Mouse (Mus musculus) ES-Bruce4 (cell line): ENCODE measurements around the gene Tmem216. TPM values are rescaled to one million over a fixed set of nuclear protein-coding genes. Genes with fewer than 3 reads are reported as not detected.

Experiments
- H3K27ac ChIP-seq: 2 replicates; pipeline ENCODE4 v1.5.1; 2012; ENCODE audit warnings: low read length, inconsistent platforms; ENCODE audit not compliant: insufficient read depth
- H3K27me3 ChIP-seq: 2 replicates; pipeline ENCODE4 v1.6.1; 2012; ENCODE audit warnings: mild to moderate bottlenecking, low read length, inconsistent platforms; ENCODE audit not compliant: control insufficient read depth, poor library complexity, insufficient read depth, severe bottlenecking
- H3K36me3 ChIP-seq: 2 replicates; pipeline ENCODE4 v1.6.1; 2012; ENCODE audit warnings: inconsistent platforms, mild to moderate bottlenecking, low read length, moderate library complexity; ENCODE audit not compliant: control insufficient read depth, poor library complexity, insufficient read depth, severe bottlenecking
- H3K4me1 ChIP-seq: one replicate; pipeline ENCODE4 v1.8.1; 2011; ENCODE audit warnings: low read length; ENCODE audit not compliant: control insufficient read depth, insufficient read depth
- H3K4me3 ChIP-seq: 2 replicates; pipeline ENCODE4 v1.5.1; 2011; ENCODE audit warnings: low read depth, mild to moderate bottlenecking, low read length
- H3K9ac ChIP-seq: 2 replicates; pipeline ENCODE4 v1.6.1; 2012; ENCODE audit warnings: low read depth, mild to moderate bottlenecking, inconsistent platforms; ENCODE audit not compliant: poor library complexity, severe bottlenecking
- H3K9me3 ChIP-seq: replicated peaks from 2 replicates; pipeline ENCODE4 v1.6.1; 2012; ENCODE audit warnings: mild to moderate bottlenecking, low read length, inconsistent platforms; ENCODE audit not compliant: control insufficient read depth, poor library complexity, insufficient read depth, severe bottlenecking
- CTCF ChIP-seq: IDR thresholded peaks from one replicate; pipeline ENCODE4 v1.8.1; 2011; ENCODE audit warnings: low read depth, low read length
- EP300 ChIP-seq: IDR thresholded peaks from 2 replicates; pipeline ENCODE4 v1.6.1; 2011; ENCODE audit warnings: low read depth, low read length; ENCODE audit not compliant: insufficient read depth
- POLR2A ChIP-seq: IDR thresholded peaks from one replicate; pipeline ENCODE4 v1.8.1; 2011; ENCODE audit warnings: low read length; ENCODE audit not compliant: insufficient read depth
- polyA plus RNA-seq: library from polyadenylated mRNA; stranded (reverse); fragments of >200 nt; gene quantifications from 2 replicates; pipeline ENCODE4 v1.2.4, GENCODE M21; 2011; ENCODE audit warnings: low read depth; ENCODE audit not compliant: missing spikeins, insufficient read depth, insufficient read length

Gene Tmem216
- polyA plus RNA-seq, 1 experiment, result 12.2 TPM

- Histone ChIP-seq H3K27ac (no peak overlapping the region), H3K4me1 (no peaks in the 10 kb centered on the region), H3K4me3 (no peak overlapping the region), H3K36me3 (no peaks in the 10 kb centered on the region), H3K9me3 (no peaks in the 10 kb centered on the region), H3K27me3 (no peaks in the 10 kb centered on the region), H3K9ac (no peak overlapping the region)
- TF ChIP-seq EP300 (no peak), CTCF (no peak), POLR2A (no peak)
Observed at GRCm38 (mm10) chr19:10587231-10587630, 31.2 kb upstream of the Tmem216 start.

GRCm38 (mm10) chr19:10585112-10585511, 29.1 kb upstream of the Tmem216 start:
- Histone ChIP-seq H3K27ac (no peak overlapping the region), H3K4me1 (no peaks in the 10 kb centered on the region), H3K27me3 (no peaks in the 10 kb centered on the region), H3K36me3 (no peaks in the 10 kb centered on the region), H3K9ac (no peak overlapping the region), H3K4me3 (no peak overlapping the region), H3K9me3 (no peaks in the 10 kb centered on the region)
- TF ChIP-seq POLR2A (no peak), EP300 (no peak), CTCF (no peak)

GRCm38 (mm10) chr19:10583550-10584146, 27.6 kb upstream of the Tmem216 start:
- Histone ChIP-seq H3K27me3 (no peaks in the 10 kb centered on the region), H3K27ac (no peak overlapping the region), H3K4me1 (no peaks in the 10 kb centered on the region), H3K9me3 (no peaks in the 10 kb centered on the region), H3K36me3 (no peaks in the 10 kb centered on the region), H3K9ac (no peak overlapping the region), H3K4me3 (no peak overlapping the region)
- TF ChIP-seq POLR2A (no peak), EP300 (no peak)

- no peaks in the 10 kb centered on the region for H3K27me3 ChIP-seq
- H3K9me3 ChIP-seq, result no peaks in the 10 kb centered on the region
- no peak overlapping the region for H3K4me3 ChIP-seq
- no peak overlapping the region for H3K9ac ChIP-seq
- no peaks in the 10 kb centered on the region for H3K4me1 ChIP-seq
- H3K36me3 ChIP-seq, result no peaks in the 10 kb centered on the region
- H3K27ac ChIP-seq, result no peak overlapping the region
- no peak for TF ChIP-seq EP300
- no peak for TF ChIP-seq POLR2A
- TF ChIP-seq CTCF, result no peak
Observed at GRCm38 (mm10) chr19:10581984-10582383, 25.9 kb upstream of the Tmem216 start.

- no peak overlapping the region for H3K27ac ChIP-seq
- H3K27me3 ChIP-seq, result no peaks in the 10 kb centered on the region
- TF ChIP-seq EP300 (no peak), POLR2A (no peak), CTCF (no peak)
- H3K36me3 ChIP-seq, result no peaks in the 10 kb centered on the region
- no peak overlapping the region for H3K4me3 ChIP-seq
- no peaks in the 10 kb centered on the region for H3K4me1 ChIP-seq
- no peaks in the 10 kb centered on the region for H3K9me3 ChIP-seq
- H3K9ac ChIP-seq, result no peak overlapping the region
Observed at GRCm38 (mm10) chr19:10580761-10581160, 24.7 kb upstream of the Tmem216 start.

- H3K27me3 ChIP-seq, result no peaks in the 10 kb centered on the region
- no peaks in the 10 kb centered on the region for H3K4me1 ChIP-seq
- H3K4me3 ChIP-seq, result no peak overlapping the region
- H3K27ac ChIP-seq, result no peak overlapping the region
- peaks cover under 1% of the 10 kb centered on the region; the same call in 1 of the 2 replicates for H3K36me3 ChIP-seq
- no peak for TF ChIP-seq EP300
- no peak for TF ChIP-seq CTCF
- no peak for TF ChIP-seq POLR2A
- no peaks in the 10 kb centered on the region for H3K9me3 ChIP-seq
- H3K9ac ChIP-seq, result no peak overlapping the region
Observed at GRCm38 (mm10) chr19:10580102-10580501, 24.1 kb upstream of the Tmem216 start.
